Mouse (Mus musculus) left cerebral cortex, postnatal 25 days (tissue): Measurements from ENCODE around the gene Taf11. TPM values are rescaled to one million over a fixed set of nuclear protein-coding genes. Genes with fewer than 3 reads are reported as not detected.

ENCODE experiments used
- DNase-seq, 2 experiments: peaks; one replicate each; pipeline ENCODE4 v3.0.0; 2022; ENCODE audit warnings: low spot score in 2 of 2, mixed read lengths in 1 of 2
- intact Hi-C: fragments of 180-260 bp; cut with DNase I; formaldehyde crosslinking; loops from one replicate; pipeline ENCODE4 v1.15.1; 2025
- total RNA-seq, 2 experiments: library from RNA; stranded (reverse); gene quantifications; 2 replicates each; pipeline ENCODE4 v1.2.3; 2021

Gene Taf11
- total RNA-seq, 2 experiments from 2014 or later = 46.9 to 48.3 TPM

GRCm38 (mm10) chr17:27925054-27925453, 15.4 kb upstream of the Taf11 start:
- intact Hi-C loops = no loop called here
- DNase-seq = no peak

DNA sequence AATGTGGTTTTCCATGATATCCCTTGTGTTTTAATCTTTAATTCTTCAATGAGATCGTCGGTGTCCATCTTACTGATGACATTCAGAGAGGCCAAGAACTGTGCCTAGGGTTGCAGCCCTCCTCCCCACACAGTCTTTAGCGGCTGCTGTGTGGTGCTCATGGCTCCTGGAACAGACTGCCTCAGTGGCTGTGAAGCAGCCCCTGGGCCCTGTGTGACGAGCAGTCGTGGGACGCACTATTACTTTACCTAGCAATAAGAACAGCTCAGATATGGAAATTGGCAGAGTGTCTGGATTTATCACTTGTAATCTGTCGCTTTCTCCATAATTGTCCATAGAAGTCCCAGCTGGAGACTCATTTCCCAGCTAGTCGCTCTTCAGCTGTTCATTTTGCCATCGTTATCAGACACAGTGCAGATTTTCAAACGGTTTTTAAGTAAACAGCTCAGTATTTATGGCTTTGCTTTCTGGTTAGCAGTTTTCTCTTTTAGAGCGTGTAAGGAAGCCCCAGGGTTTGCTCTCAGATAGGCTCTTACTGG, 12.6 kb upstream of the Taf11 start:
- intact Hi-C loops = no loop called here
- DNase-seq = no peak

GRCm38 (mm10) chr17:27920676-27921075, 11.0 kb upstream of the Taf11 start:
- DNase-seq = no peak
- intact Hi-C loops = no loop called here

GRCm38 (mm10) chr17:27916366-27916765, 6.7 kb upstream of the Taf11 start:
- intact Hi-C loops = no loop called here
- DNase-seq = no peak

GRCm38 (mm10) chr17:27914742-27915141, 5.1 kb upstream of the Taf11 start:
- intact Hi-C loops = no loop called here

DNA sequence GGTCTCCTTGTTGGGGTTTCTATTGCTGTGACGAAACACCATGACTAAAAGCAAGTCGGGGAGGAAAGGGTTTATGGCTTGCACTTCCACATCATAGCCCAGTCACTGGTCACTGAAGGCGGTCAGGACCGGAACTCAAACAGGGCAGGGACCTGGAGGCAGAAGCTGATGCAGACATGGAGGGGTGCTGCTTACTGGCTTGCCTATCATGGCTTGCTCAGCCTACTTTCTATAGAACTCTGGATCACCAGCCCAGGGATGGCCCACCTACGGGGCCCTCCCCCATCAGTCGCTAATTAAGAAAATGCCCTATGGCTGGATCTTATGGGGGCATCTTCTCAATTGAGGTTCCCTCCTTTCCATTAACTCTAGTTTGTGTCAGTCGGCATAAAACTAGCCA, 1.7 kb upstream of the Taf11 start:
- no peak for DNase-seq
- intact Hi-C loops = no loop called here

More at GRCm38 (mm10) chr17:27914742-27915141, 5.1 kb upstream of the Taf11 start:
- no peak for DNase-seq

DNA sequence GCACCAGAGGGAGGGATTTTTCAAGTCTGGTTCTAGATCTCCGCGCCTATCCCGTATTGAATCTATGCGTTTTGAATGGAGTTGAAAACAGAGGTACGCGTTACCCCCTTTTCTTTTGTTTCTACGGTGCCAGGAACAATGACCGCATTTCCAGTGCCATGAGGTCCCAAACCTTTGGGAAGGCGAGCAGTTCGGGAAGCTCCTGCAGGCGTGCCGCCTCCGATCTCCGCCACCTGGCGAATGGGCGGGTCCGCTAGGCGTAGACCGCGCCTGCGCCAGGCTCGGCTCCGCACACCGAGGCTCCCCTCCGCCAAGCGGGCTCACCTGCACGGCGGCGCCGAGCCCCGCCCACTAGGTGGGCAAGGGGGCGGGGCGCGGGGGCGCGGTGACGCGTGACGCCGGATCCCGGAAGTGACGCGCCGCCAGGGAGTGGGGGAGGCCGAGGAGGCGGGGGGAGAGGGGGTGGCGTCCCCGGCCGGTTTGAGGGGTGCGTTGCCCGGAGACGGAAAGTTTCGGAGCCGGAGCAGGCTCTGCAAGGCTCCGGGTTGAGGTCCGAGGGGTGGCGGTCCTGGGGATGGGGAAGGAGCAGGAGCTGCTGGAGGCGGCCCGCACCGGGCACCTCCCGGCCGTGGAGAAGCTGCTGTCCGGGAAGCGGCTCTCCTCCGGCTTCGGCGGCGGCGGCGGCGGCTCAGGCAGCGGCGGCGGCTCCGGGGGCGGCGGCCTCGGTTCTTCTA, 589 bp downstream of the Taf11 start, which contains the start of gene Anks1:
Gene Anks1 (plus strand): TSS at position 419 of the 734 bp plus-strand sequence.
- DNase-seq = peak; percentile 71 to 83
- intact Hi-C loops = loop anchor here (2.0 to 10.0 kb wide), 4 partner anchors 52 to 168 kb away; no protein-coding TSS in a partner anchor

- intact Hi-C loops = loop anchor here (2.0 to 10.0 kb wide), 4 partner anchors 52 to 169 kb away; no protein-coding TSS in a partner anchor
- DNase-seq = no peak
Observed at GRCm38 (mm10) chr17:27908206-27908887, 1.3 kb downstream of the Taf11 start.

DNA sequence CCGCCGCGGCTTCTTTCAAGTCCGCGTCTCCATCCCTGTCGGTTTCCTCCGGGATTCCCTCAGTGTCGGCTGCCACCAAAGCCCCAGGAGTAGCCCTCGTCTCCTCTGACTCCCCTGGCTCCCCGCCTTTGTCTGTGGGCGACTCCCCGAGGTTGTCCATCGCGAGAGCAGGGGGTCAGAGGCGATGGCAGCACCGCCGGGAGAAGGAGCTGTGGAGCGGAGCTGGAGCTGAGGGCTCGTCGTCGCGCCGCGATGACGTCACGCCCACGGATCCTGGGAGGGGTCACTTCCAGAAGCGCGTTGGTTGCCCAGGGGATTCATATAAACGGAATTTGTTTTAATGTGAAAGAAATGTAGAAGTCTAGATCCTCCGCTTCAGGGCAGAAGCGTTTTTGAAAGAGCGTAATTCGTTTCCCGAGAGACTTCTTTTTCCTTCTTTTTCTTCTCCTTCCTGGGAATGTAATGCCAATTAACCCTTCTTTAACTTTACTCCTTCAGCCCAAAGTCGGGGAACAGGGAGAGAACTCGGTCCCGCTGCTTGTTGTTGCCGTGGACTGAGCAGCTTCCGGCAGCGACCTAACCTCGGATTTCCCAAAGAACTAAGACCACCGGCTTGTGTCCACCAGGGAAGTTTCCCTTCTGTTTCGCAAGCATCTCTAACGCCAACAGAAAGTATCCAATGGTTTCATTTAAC, 2.0 kb downstream of the Taf11 start:
- intact Hi-C loops = loop anchor here (2.0 to 10.0 kb wide), 5 partner anchors 53 to 170 kb away; no protein-coding TSS in a partner anchor
- peak; percentile 96 for DNase-seq

DNA sequence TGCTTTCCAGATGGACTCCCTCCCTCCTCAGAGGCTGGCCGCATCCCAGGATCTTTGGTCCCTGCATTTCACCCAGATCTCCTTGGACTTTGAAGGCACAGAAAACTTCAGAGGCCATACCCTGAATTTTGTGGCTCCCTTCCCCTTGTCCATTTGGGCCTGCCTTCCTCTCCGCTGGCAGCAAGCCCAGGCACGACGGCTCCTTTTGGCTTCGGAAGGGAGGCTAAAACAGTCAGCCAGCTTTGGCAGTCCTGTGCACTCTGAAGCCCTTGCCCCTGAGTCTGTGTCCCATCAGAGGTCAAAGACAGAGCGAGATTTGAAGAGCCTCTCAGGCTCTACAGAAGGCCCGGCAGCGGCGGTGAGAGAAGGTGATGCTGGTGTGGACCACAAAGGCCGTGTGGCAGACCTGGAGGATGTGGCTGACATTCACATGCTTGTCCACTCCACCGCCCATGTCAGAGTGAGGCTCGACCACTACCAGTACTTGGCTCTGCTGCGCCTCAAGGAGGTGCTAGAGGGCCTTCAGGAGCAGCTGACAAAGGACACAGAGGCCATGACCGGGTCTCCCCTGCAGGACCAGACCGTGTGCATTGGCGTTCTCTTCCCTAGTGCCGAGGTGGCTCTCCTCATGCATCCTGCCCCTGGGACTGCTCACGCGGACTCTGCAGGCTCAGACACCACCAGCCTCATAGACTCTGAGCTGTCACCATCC, 23.0 kb downstream of the Taf11 start:
- intact Hi-C loops = no loop called here
- DNase-seq = no peak

DNA sequence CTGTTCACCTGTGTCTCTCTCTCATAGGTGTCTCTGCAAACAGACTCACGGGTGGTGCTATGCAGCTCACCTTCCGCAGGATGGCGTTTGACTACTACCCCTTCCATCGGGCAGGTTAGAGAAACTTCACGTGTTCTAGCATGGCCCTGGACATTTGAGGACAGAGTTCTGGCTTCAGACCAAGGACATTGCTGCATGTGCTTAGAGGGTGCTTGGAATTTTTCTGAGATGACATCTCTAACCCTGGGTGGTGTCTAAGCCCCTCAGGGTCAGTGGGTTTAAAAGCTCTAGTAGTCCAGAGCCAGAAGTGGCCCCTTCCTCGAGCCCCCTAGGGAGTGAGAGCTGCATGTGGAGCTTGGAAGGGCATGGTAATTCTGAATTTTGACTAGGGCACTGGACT, 25.6 kb downstream of the Taf11 start:
- intact Hi-C loops = no loop called here
- DNase-seq = no peak

DNA sequence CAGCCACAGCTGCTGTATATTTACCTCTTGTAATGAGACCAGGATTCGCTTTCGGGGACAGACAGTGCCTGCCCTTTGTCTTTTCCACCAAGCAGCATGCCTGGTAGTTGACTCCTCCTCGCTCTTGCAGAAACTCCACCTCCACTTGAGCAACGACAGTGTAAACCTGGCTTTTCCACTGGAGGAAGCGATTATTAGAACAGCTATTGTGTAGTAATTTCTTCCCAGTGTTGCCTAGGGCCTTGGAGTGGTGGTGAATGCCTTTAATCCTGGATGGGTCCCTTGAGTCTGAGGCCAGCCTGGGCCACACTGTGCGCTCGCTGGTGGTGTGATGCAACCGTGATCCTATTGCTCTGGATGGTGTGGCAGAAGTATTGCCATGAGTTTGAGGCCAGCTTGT, 26.5 kb downstream of the Taf11 start:
- intact Hi-C loops = no loop called here
- no peak for DNase-seq

DNA sequence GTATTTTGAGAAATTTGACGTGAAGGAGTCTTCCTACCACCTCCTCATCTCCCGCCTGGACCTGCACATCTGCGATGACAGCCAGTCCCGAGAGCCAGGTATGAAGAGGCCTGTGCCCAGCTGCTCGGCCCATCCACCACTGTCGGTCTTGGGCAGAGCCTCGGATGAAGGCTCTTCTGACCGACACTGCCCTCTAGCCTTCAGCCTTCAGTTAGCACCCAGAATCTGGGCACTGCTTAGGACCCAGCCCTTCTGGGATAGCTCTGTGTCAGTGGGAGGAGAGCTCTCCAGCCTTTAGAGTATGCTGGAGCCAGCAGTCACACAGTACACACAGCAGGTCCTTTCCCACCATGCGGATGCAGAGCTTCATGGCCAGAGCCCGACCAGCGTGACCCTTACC, 28.1 kb downstream of the Taf11 start:
- no peak for DNase-seq
- intact Hi-C loops = no loop called here

GRCm38 (mm10) chr17:27874510-27874909, 35.1 kb downstream of the Taf11 start:
- intact Hi-C loops = no loop called here
- DNase-seq = no peak

GRCm38 (mm10) chr17:27873583-27873982, 36.1 kb downstream of the Taf11 start:
- intact Hi-C loops = no loop called here
- DNase-seq = no peak

DNA sequence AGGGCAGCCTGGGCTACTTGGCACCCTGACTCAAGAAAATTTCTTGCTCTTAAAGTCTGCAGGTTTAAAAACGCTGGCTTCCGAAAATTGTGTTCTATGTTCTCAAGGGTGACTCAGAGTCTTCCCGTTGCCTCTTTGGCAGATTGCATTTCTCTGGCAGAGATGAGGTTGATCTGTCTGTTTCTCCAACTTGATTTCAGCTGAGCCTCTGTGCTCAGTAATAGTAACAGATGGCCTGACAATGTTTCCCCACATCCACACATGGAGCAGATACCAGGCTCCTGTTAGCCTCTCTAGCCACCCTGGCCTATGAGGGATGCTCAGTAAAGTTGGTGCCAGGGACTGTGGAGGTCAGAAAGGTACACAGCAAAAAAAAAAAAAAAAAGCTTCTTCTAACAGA, 37.8 kb downstream of the Taf11 start:
- intact Hi-C loops = no loop called here
- peak; percentile 28 to 86 for DNase-seq

DNA sequence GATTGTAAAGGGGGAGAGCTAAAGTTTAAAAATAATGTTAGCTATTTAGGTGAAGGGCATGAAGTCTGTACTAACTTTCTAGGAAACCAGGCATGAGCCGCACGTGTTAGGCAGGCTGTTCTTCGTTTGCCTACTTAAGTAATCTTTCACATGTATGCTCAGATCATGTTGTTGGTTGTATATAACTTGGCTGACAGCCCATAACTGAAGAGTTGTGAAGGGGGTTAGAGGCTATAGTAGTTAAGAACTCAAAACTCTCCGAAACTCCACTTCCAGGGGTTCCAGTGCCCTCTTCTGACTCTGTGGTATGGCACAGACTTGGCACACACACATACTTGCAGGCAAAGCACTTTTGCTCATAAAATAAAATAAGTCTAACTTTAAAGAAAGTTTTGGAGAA, 42.9 kb downstream of the Taf11 start:
- DNase-seq = no peak
- intact Hi-C loops = no loop called here

- intact Hi-C loops = no loop called here
- DNase-seq = no peak
Observed at GRCm38 (mm10) chr17:27865461-27865860, 44.2 kb downstream of the Taf11 start.

DNA sequence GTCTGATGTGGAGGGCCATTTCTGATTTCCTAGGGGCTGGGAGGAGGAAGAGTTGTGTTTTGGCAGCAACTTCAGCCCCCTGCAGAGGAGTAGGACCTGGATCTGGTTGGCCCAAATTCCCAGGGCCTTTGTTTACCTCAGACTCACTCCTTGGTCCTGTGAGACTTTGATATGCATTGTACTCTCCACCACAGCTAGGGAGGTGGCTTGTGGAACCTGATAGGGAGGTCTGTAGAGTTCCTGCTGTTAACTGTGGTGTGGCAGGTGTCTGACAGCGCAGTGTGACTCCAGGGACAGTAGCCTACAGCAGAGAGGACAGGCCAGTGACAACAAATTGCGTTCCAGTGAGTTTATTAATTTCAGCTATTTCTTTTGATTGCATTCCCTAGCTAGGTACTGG, 50.5 kb downstream of the Taf11 start:
- intact Hi-C loops = no loop called here
- no peak for DNase-seq
